Mouse (Mus musculus): ENCODE results near the gene Ddc.

Ddc gene

DNA sequence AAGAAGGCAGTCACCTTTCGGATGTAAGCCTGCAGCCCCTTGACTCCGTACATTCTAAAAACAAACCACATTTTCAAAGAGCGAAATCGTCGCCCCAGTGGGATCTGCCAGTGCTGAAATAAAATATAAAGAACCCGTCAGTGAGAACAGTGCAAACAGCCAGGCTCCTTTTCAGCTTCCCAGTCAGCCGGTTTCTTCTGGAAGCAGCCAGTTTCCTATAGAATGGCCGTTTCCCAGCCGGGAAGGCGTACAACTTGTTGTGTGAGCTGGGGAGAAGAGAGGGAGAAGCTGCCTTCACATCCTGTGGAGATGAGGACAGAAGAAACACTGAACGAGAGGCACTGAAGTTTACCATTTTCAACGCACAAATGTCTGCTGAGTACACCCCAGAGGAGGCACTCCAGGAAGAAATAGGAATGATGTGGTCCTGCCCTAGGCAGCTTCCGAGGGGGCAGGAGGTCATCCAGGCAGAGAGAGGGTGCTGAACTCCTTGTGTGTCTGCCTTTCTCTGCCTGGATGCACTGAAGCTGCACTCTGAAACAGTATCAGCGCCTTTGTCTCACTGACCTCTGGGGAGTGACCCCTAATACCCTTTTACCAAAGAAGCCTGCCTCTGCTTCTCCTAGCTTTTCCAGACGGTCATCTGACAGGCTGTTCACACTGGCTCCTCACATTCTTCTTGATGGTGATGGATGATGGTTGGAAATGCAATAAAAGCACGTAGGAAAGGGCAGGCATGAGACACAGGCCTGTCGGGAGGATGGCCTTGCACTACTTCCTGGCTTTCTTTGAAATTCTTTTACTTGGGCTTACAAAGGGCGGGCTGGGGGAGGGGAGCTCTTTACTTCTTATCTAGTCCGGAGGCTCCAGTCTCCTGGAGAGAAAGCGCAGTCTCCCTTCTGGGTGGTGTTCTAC, 75.5 kb downstream of the Ddc start:
- DNase-seq: no peak

DNA sequence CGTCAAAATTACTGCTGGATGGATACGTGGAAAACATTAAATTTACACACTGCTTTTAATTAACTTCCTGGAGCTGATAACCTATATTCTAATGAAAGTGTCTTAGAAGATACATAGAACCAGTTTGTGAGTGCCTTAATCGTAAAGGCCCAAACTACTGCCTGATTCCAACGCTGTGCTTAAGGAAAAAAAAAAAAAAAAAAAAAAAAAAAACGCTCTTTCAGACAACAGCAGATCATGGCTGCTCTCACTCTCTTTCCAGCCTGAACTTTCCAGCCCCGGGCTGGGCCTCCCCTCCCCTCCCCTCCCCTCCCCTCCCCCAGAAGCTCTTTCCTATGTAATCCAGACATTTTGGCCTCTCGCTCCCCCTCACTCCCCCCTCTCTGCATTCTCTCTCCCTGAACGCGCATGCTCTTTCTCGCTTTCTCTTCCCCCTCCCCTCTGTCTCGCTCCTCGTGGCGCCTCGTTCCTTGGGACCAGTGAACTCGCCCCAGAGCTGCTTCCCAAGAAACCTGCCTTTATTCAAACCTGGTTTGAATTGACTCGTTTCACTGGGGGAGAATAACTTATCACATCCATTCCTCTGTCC, 76.5 kb downstream of the Ddc start:
- no peak for DNase-seq

DNA sequence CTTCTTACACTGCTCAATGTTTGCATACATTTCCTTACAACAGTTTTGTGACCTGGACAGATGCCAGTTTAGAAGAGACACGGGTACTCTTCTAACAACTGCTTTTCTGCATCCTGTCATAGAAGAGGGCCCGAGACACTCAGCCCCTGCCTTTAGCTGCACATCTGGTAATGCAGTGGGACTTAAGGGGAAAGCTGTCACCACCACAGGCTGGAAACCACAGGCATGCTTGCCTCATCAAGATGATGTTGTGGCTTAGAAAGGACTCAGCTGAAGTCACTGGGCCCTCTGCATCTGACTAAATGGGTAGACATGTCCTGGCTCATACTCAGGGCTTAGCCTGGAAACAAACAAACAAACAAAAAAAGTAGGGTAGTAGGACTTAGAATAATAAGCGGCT, 77.2 kb downstream of the Ddc start:
- DNase-seq: no peak

DNA sequence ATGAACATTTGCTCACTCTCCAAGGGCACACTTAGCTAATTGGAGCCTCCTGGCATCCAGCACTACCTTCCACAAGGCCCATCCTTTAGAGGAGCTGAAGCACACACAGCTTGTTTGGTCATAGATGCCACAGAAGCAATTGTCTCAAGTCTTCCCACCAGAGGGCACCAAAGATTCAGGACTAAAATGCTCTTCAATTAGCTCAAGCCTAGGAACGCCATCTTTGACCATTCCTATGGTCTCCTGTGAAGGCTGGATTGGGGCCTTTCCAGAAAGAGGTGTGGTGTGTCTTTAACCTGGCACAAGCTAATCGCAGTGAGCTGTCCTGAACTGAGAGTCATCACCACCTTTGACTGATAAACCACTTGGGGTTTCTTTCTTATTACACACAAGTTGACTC, 77.7 kb downstream of the Ddc start:
- peak in 1 of 2 experiments; percentile 52 for DNase-seq

DNA sequence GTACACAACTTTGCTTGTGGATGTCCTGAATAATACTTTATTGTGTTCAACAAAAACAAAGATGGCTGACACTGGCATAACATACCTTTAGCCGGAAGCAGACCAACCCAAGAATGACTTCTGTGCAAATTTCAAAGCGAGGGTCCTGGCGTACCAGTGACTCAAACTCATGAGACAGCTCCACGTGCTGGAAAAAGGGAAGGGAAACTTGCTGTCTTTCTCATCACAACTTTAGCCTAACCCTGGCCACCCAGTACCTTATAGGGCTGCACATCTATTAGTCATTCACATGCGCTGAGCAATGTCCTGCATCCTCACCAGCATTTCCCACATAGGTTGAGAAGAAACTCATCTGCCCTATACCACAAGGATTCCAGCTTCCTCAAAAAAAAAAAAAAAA, 78.7 kb downstream of the Ddc start:
- DNase-seq: no peak

DNA sequence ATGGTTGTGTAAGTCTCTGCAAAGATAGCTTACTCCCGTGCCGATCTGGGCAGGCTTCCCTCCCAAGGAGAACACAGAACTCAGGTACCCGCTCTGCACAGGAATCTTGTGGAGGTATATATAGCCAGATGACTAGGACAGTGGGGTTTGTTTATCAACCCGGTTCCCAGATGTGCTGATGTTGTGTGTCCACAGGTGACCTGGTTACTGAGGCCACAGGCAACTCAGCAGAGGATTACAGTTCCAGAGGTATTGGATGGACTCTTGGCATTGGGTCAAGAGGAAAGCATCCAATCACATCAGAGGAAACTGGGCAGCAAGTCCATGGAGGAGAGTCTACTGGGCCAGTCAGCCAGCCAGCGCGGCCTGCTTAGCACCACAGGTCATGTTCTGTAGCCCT, 79.1 kb downstream of the Ddc start:
- no peak for DNase-seq

DNA sequence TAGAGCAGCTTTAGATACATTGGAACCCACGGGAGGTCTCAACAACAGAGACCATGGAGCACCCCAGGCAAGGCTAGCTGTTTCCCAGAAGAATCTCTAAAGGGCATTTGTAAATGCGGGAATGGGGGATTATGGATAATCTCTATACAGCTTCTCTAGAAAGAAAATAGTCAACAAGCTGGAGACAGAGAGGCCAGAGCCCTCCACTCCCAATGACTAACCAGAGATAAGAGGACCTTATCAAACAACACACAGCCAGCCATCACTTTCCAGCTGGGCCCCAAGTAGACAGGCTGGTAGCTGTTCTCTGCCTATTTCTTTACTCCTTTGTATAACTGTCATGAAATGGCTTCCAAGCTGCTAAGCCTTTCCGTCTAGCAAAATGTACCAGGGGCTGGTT, 82.2 kb downstream of the Ddc start:
- DNase-seq: no peak

DNA sequence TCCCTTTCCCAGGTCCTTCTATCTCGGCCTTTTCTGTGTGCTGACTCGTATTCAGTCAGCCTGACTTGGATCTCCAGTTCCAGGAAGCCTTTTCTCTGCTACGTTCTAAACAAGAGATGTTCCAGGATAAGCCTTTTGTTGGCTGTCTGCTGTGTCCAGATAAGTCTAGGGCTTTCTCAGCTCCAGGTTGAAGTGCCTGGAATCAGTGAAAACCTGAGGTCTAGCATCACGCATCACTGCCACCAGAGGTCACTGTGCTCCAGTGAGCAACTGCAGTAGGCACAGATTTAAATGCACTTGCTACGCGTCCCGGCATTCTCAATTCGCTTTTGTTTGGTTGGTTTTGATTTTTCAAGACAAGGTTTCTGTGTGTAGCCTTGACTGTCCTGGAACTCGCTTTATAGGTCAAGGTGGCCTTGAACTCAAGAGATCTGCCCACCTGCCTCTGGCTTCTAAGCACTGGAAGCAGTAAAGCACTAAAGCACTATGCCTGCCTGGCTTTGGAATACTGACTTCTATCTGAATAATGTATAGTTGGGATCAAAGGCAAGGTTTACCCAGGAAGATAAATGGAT, 86.0 kb downstream of the Ddc start:
- DNase-seq: peak; percentile 32 to 60

DNA sequence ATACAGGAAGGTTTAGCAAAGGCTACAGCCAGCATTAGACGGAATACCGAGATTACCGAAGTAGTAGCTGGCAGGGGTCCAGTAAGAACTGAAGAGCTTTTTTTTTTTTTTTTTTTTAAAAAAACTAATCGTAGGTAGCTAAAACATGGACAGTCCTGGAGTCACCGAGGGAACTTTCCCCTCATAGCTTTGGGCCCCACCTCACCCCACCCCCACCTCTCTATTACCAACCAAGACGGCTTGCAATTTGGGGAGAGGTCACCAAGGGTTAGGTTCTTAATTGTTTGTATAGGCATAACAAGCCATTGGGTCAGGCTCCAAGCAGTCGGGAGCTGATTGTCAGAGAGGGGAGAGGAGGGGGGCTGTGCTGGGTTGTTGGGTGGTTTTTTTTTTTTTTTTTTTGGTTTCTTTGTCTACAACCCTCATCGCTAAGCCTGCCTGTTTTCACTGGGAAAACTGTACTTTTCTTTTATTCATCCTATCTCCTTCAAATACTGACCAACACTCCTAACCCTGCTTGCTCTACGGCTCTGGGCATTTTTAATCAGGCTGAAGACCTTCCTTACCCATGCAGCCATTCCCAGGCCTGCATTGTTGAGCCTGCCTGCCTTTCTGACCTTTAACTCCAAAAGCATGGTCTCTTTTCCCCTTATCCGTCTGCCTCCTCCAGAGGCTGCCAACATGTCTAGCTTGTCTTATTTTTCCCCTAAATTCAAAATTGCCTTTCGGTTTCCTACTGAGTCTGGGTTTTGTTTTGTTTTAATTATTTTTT, 88.4 kb downstream of the Ddc start:
- no peak for DNase-seq

DNA sequence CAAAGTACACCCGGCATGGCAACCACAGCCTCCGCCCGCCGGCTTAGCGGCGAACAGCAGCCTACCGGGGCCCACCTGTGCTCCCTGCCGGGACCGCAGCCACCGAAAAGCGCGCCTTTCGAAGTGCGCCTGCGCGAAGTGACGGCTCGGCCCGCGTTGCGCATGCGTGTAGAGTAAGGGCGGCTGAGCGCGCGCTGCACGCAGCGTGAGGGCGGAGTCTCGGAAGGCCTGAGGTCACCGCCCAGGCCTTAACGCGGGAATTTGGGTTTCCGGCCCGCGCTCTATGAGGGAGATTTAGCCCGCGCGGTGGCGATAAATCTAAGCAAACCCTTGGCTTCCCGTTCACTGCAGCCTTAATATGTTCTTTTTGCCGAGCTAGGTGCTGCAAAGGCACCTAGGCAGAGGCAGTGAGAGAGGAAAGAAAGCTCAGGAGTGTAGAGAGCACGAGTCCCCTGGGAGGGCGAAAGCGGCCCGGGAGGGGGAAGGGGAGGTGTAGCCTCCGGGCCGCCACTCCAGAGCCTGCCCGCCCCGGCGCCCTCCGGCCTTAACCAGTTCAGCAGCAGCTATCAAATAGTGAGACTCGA, 89.0 kb downstream of the Ddc start, which contains the start of gene Fignl1:
Gene Fignl1, minus strand, starts transcription at position 143 of the 584 bp plus-strand sequence.
- DNase-seq: peak; percentile 94 to 95

DNA sequence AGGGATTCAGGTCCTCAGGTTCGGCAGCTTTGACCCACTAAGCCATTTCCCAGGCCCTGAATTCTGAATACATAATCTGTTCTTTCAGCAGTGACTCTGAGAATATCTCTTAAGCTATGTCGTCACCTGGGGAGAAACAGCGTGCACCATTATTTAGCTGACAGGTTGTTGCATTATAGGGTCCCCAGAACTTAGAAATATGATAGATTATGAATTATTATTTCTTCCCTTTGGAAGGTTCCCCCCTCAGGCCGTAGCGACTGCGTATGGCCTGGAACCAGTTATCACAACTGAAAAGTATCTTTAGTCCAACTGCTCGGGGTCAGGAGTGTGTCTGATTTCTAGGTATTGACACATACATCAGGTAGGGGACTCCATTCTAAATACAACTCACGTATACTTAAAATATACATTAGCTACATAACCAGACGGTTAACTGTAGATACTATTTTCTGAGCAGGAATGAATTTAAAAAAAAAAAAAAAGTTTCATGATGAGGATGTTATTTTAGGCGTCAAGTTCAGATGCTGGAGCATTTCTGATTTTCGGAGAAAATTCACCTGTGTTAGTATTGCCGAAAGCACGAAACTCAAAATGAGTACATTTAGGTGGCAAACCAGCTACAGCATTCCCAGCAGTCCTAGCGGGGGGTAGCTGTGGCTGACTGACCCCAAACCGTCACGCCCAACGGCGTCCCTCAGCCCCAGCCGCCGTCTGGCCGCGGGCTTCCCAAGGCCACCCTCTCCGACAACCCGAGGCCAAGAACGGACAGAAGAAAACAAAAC, 89.7 kb downstream of the Ddc start:
- DNase-seq: no peak

DNA sequence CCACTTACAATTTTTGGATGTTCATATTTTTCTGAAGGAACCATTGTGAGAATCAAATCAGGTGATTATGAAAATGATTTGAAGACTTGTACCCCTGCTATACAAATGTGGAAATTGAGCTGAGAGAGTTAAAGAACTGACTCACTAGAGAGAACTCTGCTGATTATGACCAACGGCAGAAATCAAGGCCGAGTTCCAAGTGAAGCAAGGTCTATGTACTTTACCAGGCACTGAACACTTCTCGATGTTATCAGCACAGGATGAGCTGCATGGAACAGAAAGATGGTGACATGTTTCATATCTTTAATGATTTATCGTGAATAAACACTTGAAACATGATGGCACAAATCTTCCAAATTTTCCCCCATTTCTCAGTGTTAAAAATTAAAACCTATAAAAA, 92.0 kb downstream of the Ddc start:
- DNase-seq: no peak

DNA sequence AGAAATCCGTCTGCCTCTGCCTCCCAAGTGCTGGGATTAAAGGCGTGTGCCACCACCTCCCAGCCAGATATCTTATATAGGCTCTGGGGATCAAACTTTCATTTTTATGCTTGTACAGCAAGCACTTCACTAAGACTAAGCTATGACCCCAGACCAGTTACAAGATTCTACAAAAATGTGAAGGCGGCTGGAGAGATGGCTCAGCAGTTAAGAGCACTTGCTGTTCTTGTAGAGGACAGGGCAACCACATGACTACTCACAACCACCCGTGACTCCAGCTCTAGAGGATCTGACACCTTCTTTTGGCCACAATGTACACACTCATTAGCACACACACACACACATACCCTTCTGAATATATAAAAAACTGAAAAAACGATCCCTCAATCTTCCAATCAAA, 93.5 kb downstream of the Ddc start:
- DNase-seq: no peak

DNA sequence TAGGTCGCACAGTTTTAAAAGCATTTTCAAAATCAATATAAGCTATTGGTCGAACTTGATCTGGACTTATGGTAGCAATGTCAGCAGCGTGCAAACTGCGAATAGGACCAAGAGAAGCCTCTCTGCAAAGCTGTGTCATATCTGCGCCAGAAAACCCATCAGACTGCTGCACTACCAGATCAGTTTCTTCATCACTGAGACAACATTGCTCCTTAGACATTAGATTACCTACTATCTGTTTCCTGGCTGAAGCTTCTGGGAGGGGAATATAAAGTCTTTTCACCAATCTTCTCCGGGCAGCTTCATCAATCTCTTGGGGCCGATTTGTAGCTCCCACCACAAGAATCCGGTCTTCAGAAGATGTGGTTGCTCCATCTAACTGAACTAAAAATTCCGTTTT, 96.9 kb downstream of the Ddc start:
- no peak for DNase-seq

DNA sequence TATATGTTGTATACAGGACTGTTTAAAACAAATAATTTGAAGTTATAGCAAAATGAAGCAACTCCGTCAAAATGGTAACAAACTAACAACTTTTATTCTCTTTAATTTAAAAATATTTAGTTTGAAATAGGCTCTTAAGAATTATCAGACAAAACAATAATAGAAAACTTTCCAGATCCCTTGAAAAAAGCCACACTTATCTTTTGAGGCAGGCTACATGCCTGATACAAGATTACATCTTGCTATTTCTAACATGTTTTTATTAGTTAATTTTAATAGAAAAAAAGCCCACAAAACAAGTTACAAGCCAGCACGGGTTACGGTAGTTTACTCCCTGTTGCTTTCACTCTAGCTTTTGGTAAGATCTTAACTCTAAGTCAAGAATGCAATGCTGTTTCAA, 97.6 kb downstream of the Ddc start:
- DNase-seq: no peak

DNA sequence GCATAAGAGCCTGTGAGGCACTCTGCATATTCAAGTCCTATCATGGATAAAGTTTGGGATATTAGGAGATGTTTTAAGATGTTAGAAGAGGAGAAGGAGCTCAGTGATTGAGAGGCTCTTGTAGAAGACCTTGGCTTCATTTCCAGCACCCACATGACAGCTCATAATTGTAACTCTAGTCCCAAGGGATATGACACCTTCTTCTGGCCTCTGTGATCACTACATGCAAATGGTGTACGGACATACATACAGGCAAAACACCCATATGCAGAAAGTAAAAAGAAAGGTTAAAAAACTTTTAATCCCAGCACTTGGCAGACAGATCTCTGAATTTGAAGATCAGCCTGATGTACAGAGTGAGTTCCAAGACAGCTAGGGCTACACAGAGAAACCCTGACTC, 99.3 kb downstream of the Ddc start:
- DNase-seq: no peak

DNA sequence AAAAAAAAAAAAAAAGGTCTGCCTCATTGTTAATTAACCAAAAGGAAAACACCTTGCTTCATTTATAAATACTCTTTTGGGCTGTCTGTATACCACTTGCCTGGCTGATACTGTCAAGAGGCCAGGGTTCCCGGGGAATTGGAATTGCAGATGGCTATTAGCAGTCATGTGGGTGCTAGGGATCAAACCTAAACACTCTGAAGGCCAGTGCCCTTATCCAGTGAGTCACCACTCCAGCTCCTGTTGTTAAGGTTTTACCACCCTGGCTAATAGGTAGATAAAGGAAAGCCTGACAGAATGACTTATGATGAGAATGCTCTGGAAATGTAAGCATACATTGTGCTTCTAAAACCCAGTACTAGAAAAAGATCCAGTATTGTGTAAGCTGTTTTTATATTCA, 103.3 kb downstream of the Ddc start:
- no peak for DNase-seq

DNA sequence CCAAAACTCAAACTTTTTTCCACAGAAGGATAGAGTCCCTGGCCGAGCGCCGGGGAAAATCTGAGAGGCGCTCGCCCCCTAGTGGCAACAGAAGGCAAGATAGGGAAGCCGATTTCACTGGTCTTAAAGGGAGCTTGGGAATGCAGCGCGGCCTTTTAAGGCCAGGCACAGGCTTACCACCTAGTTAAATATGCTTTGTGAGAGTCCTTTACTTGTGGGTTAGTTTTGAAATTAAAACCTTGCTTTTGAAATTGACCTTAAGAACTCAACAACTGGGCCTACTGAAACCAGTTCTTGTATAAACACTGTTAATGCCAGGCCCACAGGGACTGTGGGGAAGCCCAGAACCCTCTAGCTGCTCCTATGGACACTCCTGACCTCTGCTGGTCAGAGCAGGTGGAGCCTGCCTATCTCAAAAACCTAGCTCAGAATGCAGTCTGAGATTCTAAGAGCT, 109.4 kb downstream of the Ddc start:
- DNase-seq: peak; percentile 71 to 80

DNA sequence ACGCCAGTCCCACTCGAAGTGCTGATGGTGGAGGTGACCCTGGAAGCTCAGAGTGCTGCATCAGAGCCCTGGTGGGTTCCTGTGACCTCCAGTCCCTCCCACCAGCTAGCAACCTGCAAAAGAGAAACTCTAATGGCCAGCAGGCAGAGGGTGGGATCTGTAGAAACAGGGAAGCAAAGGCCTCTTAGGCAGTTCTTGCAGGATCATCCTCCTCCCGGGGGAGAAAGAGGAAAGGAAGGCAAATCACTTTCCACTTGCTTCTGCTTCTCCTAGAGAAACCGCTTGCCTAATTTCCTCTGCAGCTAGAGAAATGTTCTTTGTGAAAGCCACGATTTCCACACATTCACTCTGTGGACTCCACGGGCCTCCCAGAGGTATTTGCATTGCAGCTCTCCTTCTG, 112.5 kb downstream of the Ddc start:
- DNase-seq: no peak

DNA sequence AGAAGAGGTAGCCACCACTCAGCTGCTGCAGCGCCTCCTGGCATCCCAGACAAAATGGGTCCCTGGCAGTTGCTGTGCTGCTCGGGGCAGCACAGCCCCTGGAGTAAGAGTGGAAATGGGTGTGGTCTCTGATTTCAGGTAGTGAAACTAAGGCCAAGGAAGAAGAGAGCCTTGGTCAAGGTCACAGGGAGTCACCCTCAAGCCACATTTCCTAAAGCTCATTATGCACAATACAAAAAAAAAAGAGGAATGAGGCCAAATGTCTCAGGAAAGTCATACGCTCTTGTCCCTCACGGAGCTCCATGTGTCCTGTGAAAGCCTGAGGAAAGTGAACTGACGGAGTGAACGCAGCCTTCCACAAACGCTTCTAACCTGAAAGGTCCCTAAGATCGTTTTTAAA, 116.2 kb downstream of the Ddc start:
- no peak for DNase-seq

DNA sequence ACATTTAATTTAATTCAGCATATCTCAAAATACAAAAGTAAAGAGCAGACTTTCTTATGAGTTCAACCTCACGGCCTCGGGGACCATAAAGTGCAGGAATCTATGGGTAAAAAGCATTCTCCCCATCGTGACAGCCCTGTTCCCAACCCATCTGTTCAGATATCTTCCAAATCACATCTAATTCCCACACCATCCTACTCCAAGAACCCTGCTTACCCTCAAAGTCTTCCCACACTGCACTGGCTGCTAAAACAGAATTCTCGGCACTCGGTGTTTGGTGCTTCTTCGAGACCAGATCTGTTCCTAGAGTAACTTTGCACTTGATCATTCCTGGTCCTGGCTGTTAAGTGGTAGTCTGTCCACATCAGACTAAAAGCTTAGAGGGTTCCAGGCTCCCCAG, 119.6 kb downstream of the Ddc start:
- DNase-seq: no peak

DNA sequence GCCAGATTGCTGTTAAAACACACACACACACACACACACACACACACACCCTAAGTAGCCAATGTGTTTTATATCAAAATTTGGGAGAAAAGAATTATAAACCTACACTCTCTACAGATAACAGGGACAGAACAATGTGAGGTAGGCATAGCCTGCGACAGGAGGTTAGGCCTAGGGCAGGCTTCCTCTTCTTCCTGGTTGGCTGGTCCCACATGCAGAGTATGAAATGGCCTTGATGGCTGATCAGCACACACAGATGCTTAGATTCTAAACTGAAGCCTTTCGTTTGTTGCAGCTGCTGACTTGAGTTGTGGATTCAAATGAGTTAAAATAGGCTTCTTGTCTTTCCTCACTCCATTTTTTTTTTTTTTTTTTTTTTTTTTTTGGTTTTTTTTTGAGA, 120.1 kb downstream of the Ddc start:
- DNase-seq: no peak

All from spleen, adult 18-20 months (tissue).